Mouse (Mus musculus): Measurements from ENCODE around the gene Zxdb. TPM values are rescaled to one million over a fixed set of nuclear protein-coding genes. Genes with fewer than 3 reads are reported as not detected.

Gene Zxdb
- polyA plus RNA-seq, 1 experiment from 2014 or later = 1.6 TPM

Other genes starting within 250 kb of the Zxdb start
- 445 and 496 TPM in 2 replicates for gene Maged1, start 182.4 kb upstream of the Zxdb start, polyA plus RNA-seq (2015; fragmentation: Nextera tagmentation; extraction: Ambion mirVana)
- gene Gspt2, start 88.5 kb upstream of the Zxdb start, polyA plus RNA-seq (2015; fragmentation: Nextera tagmentation; extraction: Ambion mirVana) = 5.2 and 5.4 TPM in 2 replicates